Mouse (Mus musculus) hindbrain, embryonic 13.5 days (tissue): ENCODE results near the gene Stxbp3. TPM values are rescaled to one million over a fixed set of nuclear protein-coding genes. Genes with fewer than 3 reads are reported as not detected.
"Not testable (repeated sequence)": the region's sequence is repeated elsewhere in the genome, so short reads cannot be mapped to it uniquely, and the experiment has no call there.

ENCODE experiments used
- ATAC-seq: fragments of 200-750 bp; cut with Nextera tagmentation; 2 replicates; pipeline ENCODE4 v1.8.0; 2017; ENCODE audit warnings: moderate TSS enrichment; ENCODE audit not compliant: low FRiP score
- H3K27ac ChIP-seq: fragments of 300-500 bp; sonication (generic); 2 replicates; pipeline ENCODE4 v1.5.1; 2015; ENCODE audit warnings: inconsistent platforms, mild to moderate bottlenecking, moderate library complexity
- H3K27me3 ChIP-seq: fragments of 300-500 bp; sonication (generic); 2 replicates; pipeline ENCODE4 v1.6.1; 2015; ENCODE audit warnings: mild to moderate bottlenecking, inconsistent platforms
- H3K36me3 ChIP-seq: fragments of 300-500 bp; sonication (generic); 2 replicates; pipeline ENCODE4 v1.6.1; 2015; ENCODE audit warnings: mild to moderate bottlenecking, inconsistent platforms
- H3K4me1 ChIP-seq: fragments of 300-500 bp; sonication (generic); replicated peaks from 2 replicates; pipeline ENCODE4 v1.6.1; 2015; ENCODE audit warnings: inconsistent platforms
- H3K4me2 ChIP-seq: fragments of 300-500 bp; sonication (generic); 2 replicates; pipeline ENCODE4 v1.6.1; 2015; ENCODE audit warnings: inconsistent platforms, mild to moderate bottlenecking, moderate library complexity
- H3K4me3 ChIP-seq: fragments of 300-500 bp; sonication (generic); 2 replicates; pipeline ENCODE4 v1.5.1; 2015; ENCODE audit warnings: mild to moderate bottlenecking, inconsistent platforms
- H3K9ac ChIP-seq: fragments of 300-500 bp; sonication (generic); 2 replicates; pipeline ENCODE4 v1.6.1; 2015; ENCODE audit warnings: mild to moderate bottlenecking, inconsistent platforms
- H3K9me3 ChIP-seq: fragments of 300-500 bp; sonication (generic); 2 replicates; pipeline ENCODE4 v1.6.1; 2016; ENCODE audit warnings: inconsistent platforms
- WGBS: fragments of 180-500 bp; shearing (Covaris S2); methylation state at CpG from one replicate; pipeline ENCODE4 v1.1.7; 2015; 5-methylcytosine and 5-hydroxymethylcytosine counted together
- polyA plus RNA-seq: library from polyadenylated mRNA; unstranded; fragments of >200 nt; fragmentation: Nextera tagmentation; extraction: Ambion mirVana; gene quantifications from 2 replicates; pipeline ENCODE4 v1.2.1, GENCODE M21; 2015

Stxbp3 gene
- polyA plus RNA-seq, 1 experiment from 2014 or later = 16.7 TPM

- not testable (repeated sequence) for H3K27me3 ChIP-seq, H3K36me3 ChIP-seq, H3K27ac ChIP-seq, H3K9ac ChIP-seq, H3K4me2 ChIP-seq, H3K4me3 ChIP-seq, ATAC-seq, H3K9me3 ChIP-seq
- WGBS = 100% methylated on average over 1 of the region's 1 CpGs
- peaks cover 10% of the 10 kb centered on the region; the same call in 1 of the 2 replicates for H3K4me1 ChIP-seq
Measured at GRCm38 (mm10) chr3:108833717-108834116, 6.6 kb downstream of the Stxbp3 start.

GRCm38 (mm10) chr3:108831750-108832149 is 8.6 kb downstream of the Stxbp3 start:
- no peak overlapping the region for H3K9ac ChIP-seq
- WGBS = 94% methylated on average over 6 of the region's 6 CpGs
- H3K27me3 ChIP-seq = no peaks in the 10 kb centered on the region
- H3K4me3 ChIP-seq = no peak overlapping the region
- H3K36me3 ChIP-seq = peaks cover 3% of the 10 kb centered on the region; the same call in 1 of the 2 replicates
- no peak for ATAC-seq
- H3K27ac ChIP-seq = no peak overlapping the region
- H3K4me2 ChIP-seq = no peak overlapping the region
- H3K9me3 ChIP-seq = no peaks in the 10 kb centered on the region
- H3K4me1 ChIP-seq = no peaks in the 10 kb centered on the region

GRCm38 (mm10) chr3:108830493-108830892 is 9.8 kb downstream of the Stxbp3 start:
- 90% methylated on average over 11 of the region's 11 CpGs for WGBS
- Histone ChIP-seq H3K4me3 (no peak overlapping the region), H3K27ac (no peak overlapping the region), H3K9ac (no peak overlapping the region), H3K4me1 (no peaks in the 10 kb centered on the region), H3K27me3 (no peaks in the 10 kb centered on the region), H3K4me2 (no peak overlapping the region), H3K9me3 (no peaks in the 10 kb centered on the region), H3K36me3 (peaks cover 6% of the 10 kb centered on the region; the same call in 1 of the 2 replicates)
- ATAC-seq = no peak

GRCm38 (mm10) chr3:108815631-108816030 is 24.7 kb downstream of the Stxbp3 start:
- H3K4me1 ChIP-seq = no peaks in the 10 kb centered on the region
- no peak overlapping the region for H3K4me3 ChIP-seq
- WGBS = 68% methylated on average over 4 of the region's 4 CpGs
- no peak overlapping the region for H3K4me2 ChIP-seq
- H3K27ac ChIP-seq = no peak overlapping the region
- no peaks in the 10 kb centered on the region for H3K9me3 ChIP-seq
- ATAC-seq = no peak
- H3K27me3 ChIP-seq = no peaks in the 10 kb centered on the region
- H3K9ac ChIP-seq = no peak overlapping the region
- H3K36me3 ChIP-seq = peaks cover 20% of the 10 kb centered on the region

- Histone ChIP-seq H3K9ac (no peak overlapping the region), H3K27me3 (no peaks in the 10 kb centered on the region), H3K27ac (no peak overlapping the region), H3K36me3 (peaks cover 21% of the 10 kb centered on the region), H3K4me3 (no peak overlapping the region), H3K4me2 (no peak overlapping the region), H3K9me3 (no peaks in the 10 kb centered on the region), H3K4me1 (no peaks in the 10 kb centered on the region)
- WGBS = 86% methylated on average over 4 of the region's 4 CpGs
- ATAC-seq = no peak
Measured at GRCm38 (mm10) chr3:108810747-108811263, 29.5 kb downstream of the Stxbp3 start.

GRCm38 (mm10) chr3:108805622-108806021 is 34.7 kb downstream of the Stxbp3 start:
- H3K27me3 ChIP-seq = no peaks in the 10 kb centered on the region

GRCm38 (mm10) chr3:108798375-108798774 is 42.0 kb downstream of the Stxbp3 start:
- H3K27ac ChIP-seq = no peak overlapping the region
- 92% methylated on average over 2 of the region's 2 CpGs for WGBS
- no peak overlapping the region for H3K4me3 ChIP-seq
- peaks cover 57% of the 10 kb centered on the region for H3K36me3 ChIP-seq
- H3K4me1 ChIP-seq = no peaks in the 10 kb centered on the region
- H3K4me2 ChIP-seq = no peak overlapping the region
- H3K9me3 ChIP-seq = no peaks in the 10 kb centered on the region
- H3K27me3 ChIP-seq = no peaks in the 10 kb centered on the region
- H3K9ac ChIP-seq = no peak overlapping the region
- ATAC-seq = no peak

More at GRCm38 (mm10) chr3:108805622-108806021, 34.7 kb downstream of the Stxbp3 start:
- no peaks in the 10 kb centered on the region for H3K9me3 ChIP-seq
- no peak overlapping the region for H3K27ac ChIP-seq
- WGBS = 93% methylated on average over 5 of the region's 5 CpGs
- H3K4me1 ChIP-seq = 0 out of 2 replicates have a peak, but pooled peaks cover 3% of the 10 kb centered on the region
- H3K4me3 ChIP-seq = no peak overlapping the region
- no peak overlapping the region for H3K4me2 ChIP-seq
- ATAC-seq = no peak
- no peak overlapping the region for H3K9ac ChIP-seq
- peaks cover 38% of the 10 kb centered on the region for H3K36me3 ChIP-seq

GRCm38 (mm10) chr3:108797723-108798122 is 42.6 kb downstream of the Stxbp3 start:
- ATAC-seq = no peak
- H3K4me3 ChIP-seq = no peak overlapping the region
- no peaks in the 10 kb centered on the region for H3K27me3 ChIP-seq
- no peaks in the 10 kb centered on the region for H3K9me3 ChIP-seq
- H3K36me3 ChIP-seq = peaks cover 51% of the 10 kb centered on the region
- no peak overlapping the region for H3K9ac ChIP-seq
- no peak overlapping the region for H3K4me2 ChIP-seq
- H3K27ac ChIP-seq = no peak overlapping the region
- no peaks in the 10 kb centered on the region for H3K4me1 ChIP-seq
- WGBS = 94% methylated on average over 6 of the region's 6 CpGs

GRCm38 (mm10) chr3:108796386-108796785 is 43.9 kb downstream of the Stxbp3 start:
- no peaks in the 10 kb centered on the region for H3K9me3 ChIP-seq
- H3K4me1 ChIP-seq = no peaks in the 10 kb centered on the region
- 91% methylated on average over 4 of the region's 4 CpGs for WGBS
- no peak for ATAC-seq
- no peak overlapping the region for H3K9ac ChIP-seq
- no peak overlapping the region for H3K27ac ChIP-seq
- H3K4me2 ChIP-seq = no peak overlapping the region
- H3K36me3 ChIP-seq = peaks cover 45% of the 10 kb centered on the region
- H3K4me3 ChIP-seq = no peak overlapping the region
- H3K27me3 ChIP-seq = no peaks in the 10 kb centered on the region

- no peak for ATAC-seq
- WGBS = 91% methylated on average over 7 of the region's 7 CpGs
Measured at GRCm38 (mm10) chr3:108795554-108796299, 44.6 kb downstream of the Stxbp3 start.

GRCm38 (mm10) chr3:108794780-108795179 is 45.5 kb downstream of the Stxbp3 start:
- Histone ChIP-seq H3K27ac (no peak overlapping the region), H3K4me1 (no peaks in the 10 kb centered on the region), H3K4me2 (no peak overlapping the region), H3K27me3 (no peaks in the 10 kb centered on the region), H3K36me3 (peaks cover 30% of the 10 kb centered on the region), H3K9ac (no peak overlapping the region), H3K9me3 (no peaks in the 10 kb centered on the region), H3K4me3 (no peak overlapping the region)
- no peak for ATAC-seq
- WGBS = 91% methylated on average over 9 of the region's 9 CpGs

More at GRCm38 (mm10) chr3:108795554-108796299, 44.6 kb downstream of the Stxbp3 start:
- Histone ChIP-seq H3K4me2 (no peak overlapping the region), H3K9me3 (no peaks in the 10 kb centered on the region), H3K27me3 (no peaks in the 10 kb centered on the region), H3K9ac (no peak overlapping the region), H3K36me3 (peaks cover 39% of the 10 kb centered on the region), H3K4me3 (no peak overlapping the region), H3K27ac (no peak overlapping the region), H3K4me1 (no peaks in the 10 kb centered on the region)

- no peak overlapping the region for H3K4me2 ChIP-seq
- no peak for ATAC-seq
- H3K36me3 ChIP-seq = peaks cover 21% of the 10 kb centered on the region
- H3K4me1 ChIP-seq = no peaks in the 10 kb centered on the region; the same call in 1 of the 2 replicates
- H3K27ac ChIP-seq = no peak overlapping the region
- no peaks in the 10 kb centered on the region for H3K27me3 ChIP-seq
- no peak overlapping the region for H3K9ac ChIP-seq
- H3K4me3 ChIP-seq = no peak overlapping the region
- H3K9me3 ChIP-seq = no peaks in the 10 kb centered on the region
Measured at GRCm38 (mm10) chr3:108792420-108792819, 47.9 kb downstream of the Stxbp3 start.
